Mouse (Mus musculus) hindbrain, postnatal 0 days (tissue): ENCODE measurements around the gene Ddx18. TPM values are rescaled to one million over a fixed set of nuclear protein-coding genes. Genes with fewer than 3 reads are reported as not detected.

Experiments
- ATAC-seq: fragments of 200-750 bp; cut with Nextera tagmentation; 2 replicates; pipeline ENCODE4 v1.8.0; 2017; ENCODE audit warnings: mild to moderate bottlenecking, moderate TSS enrichment, moderate library complexity
- DNase-seq: peaks from one replicate; pipeline ENCODE4 v3.0.0-alpha.2; 2015; ENCODE audit warnings: low spot score
- H3K27ac ChIP-seq: fragments of 300-500 bp; sonication (generic); 2 replicates; pipeline ENCODE4 v1.5.1; 2014; ENCODE audit warnings: mild to moderate bottlenecking
- H3K27me3 ChIP-seq: fragments of 300-500 bp; sonication (generic); 2 replicates; pipeline ENCODE4 v1.6.1; 2014; ENCODE audit warnings: low read length, mixed read lengths; ENCODE audit not compliant: insufficient read depth
- H3K36me3 ChIP-seq: fragments of 300-500 bp; sonication (generic); 2 replicates; pipeline ENCODE4 v1.6.1; 2014; ENCODE audit warnings: low read length, mixed read lengths; ENCODE audit not compliant: insufficient read depth
- H3K4me1 ChIP-seq: fragments of 300-500 bp; sonication (generic); 2 replicates; pipeline ENCODE4 v1.6.1; 2014; ENCODE audit warnings: antibody characterized with exemption, low read length, mixed read lengths; ENCODE audit not compliant: insufficient read depth
- H3K4me2 ChIP-seq: fragments of 300-500 bp; sonication (generic); 2 replicates; pipeline ENCODE4 v1.6.1; 2014; ENCODE audit warnings: low read depth, mild to moderate bottlenecking, low read length, moderate library complexity, mixed read lengths
- H3K4me3 ChIP-seq: fragments of 300-500 bp; sonication (generic); 2 replicates; pipeline ENCODE4 v1.5.1; 2014; ENCODE audit warnings: low read length
- H3K9ac ChIP-seq: fragments of 300-500 bp; sonication (generic); replicated peaks from 2 replicates; pipeline ENCODE4 v1.6.1; 2014; ENCODE audit warnings: mild to moderate bottlenecking, low read length, moderate library complexity, mixed read lengths
- H3K9me3 ChIP-seq: fragments of 300-500 bp; sonication (generic); 2 replicates; pipeline ENCODE4 v1.6.1; 2016; ENCODE audit warnings: low read length, mixed read lengths
- CTCF ChIP-seq: IDR thresholded peaks from 2 replicates; pipeline ENCODE4 v1.5.1; 2016; ENCODE audit warnings: antibody characterized with exemption, control low read depth, low read depth
- WGBS: fragments of 180-500 bp; shearing (Covaris S2); extraction: QIAGEN DNeasy Blood & Tissue Kit; methylation state at CpG from one replicate; pipeline ENCODE4 v1.1.7; 2014; 5-methylcytosine and 5-hydroxymethylcytosine counted together
- polyA plus RNA-seq: library from polyadenylated mRNA; unstranded; fragments of >200 nt; fragmentation: Nextera tagmentation; extraction: Ambion mirVana; gene quantifications from 2 replicates; pipeline ENCODE4 v1.2.1, GENCODE M21; 2015
- total RNA-seq: library from RNA; depleted of rRNA; stranded (reverse); fragments of >200 nt; gene quantifications from 2 replicates; pipeline ENCODE4 v1.2.3, GENCODE M21; 2014; rRNA removed

The Ddx18 gene
- total RNA-seq (39.9 and 41.8 TPM in 2 replicates), polyA plus RNA-seq (29.9 and 33.7 TPM in 2 replicates)

DNA sequence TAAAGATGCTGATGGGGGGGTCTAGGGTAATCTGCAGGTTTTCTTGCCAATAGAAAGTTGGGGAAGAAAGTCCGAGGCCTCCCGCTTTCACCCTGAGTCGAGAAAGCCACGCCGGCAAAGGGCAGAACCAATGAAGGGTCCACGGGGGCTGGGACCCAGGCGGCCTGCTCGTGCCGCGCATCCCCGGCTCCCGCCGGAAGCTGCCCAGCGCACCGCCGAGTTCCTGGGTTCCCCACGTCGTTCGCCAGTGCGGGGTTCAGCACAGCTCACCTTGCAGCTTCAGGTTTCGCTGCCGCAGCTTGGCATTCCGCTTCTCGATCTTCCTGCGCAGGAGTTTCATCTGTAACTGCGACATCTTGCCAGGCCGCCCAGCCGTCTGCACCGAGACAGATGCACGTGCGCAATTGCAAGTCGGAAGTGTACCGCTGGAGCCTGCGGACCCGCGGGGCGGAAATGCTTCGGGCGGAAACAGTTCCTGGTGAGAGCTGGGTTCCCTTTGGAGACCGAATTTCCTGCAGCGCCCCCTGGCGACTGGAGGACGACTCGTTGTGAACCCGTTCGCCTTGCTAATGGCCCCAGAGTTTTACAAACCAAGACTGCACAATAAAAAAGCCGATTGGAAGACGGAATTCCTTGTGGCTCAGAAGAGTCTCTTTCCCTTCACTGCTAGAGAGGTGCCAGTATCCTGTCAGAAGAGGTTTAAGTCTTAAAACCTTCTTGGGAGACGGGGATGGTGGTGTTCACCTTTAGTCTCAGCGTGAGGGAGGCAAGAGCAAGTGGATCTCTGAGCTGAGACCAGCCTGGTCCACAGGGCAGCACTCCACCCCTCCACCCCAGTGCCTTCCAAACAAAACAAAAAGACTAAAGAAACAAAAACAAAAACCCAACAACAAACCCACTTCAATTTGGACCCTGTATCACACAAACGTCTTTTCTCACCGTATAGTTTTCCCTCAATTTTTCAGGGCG lies at the start of gene Ddx18:
TSS of gene Ddx18 (minus strand) at position 469 of the 969 bp plus-strand sequence.
- peak; percentile 98 for DNase-seq
- Histone ChIP-seq H3K27me3 (no peaks in the 10 kb centered on the region), H3K9ac (peak within 1 kb of the TSS; percentile 70), H3K4me1 (no peaks in the 10 kb centered on the region), H3K4me3 (peak within 1 kb of the TSS; percentile 75), H3K27ac (peak within 1 kb of the TSS; percentile 68), H3K9me3 (no peaks in the 10 kb centered on the region), H3K36me3 (peaks cover 15% of the 10 kb centered on the region), H3K4me2 (peak within 1 kb of the TSS; percentile 70)
- peak; percentile 93 for TF ChIP-seq CTCF
- 6% methylated on average over 53 of the region's 53 CpGs for WGBS
- ATAC-seq = peak; percentile 98

DNA sequence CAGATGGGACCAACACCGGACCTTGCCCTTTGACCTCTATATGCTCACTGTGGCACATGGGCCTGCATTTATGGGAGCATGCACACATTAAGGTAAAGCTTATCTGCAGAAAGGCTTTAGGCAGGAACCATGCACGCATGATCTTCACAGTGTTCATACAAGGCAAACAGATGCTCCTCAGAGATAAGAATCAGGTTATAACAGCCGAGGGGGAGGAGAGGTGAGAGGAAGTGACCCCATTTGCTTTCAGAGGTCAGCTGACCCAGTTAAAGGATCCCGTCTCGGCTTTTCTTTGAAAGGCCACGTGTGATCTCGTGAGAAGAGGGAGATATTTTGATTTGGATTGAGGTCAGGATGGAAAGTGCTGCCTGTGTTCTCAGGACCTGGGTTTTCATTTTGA lies 40.2 kb upstream of the Ddx18 start:
- ATAC-seq = no peak
- 70% methylated on average over 7 of the region's 7 CpGs for WGBS
- Histone ChIP-seq H3K27ac (no peak overlapping the region), H3K4me1 (no peaks in the 10 kb centered on the region), H3K4me3 (no peak overlapping the region), H3K9me3 (no peaks in the 10 kb centered on the region), H3K9ac (no peak overlapping the region), H3K4me2 (no peak overlapping the region), H3K27me3 (no peaks in the 10 kb centered on the region), H3K36me3 (no peaks in the 10 kb centered on the region)
- DNase-seq = no peak
- TF ChIP-seq CTCF = no peak

DNA sequence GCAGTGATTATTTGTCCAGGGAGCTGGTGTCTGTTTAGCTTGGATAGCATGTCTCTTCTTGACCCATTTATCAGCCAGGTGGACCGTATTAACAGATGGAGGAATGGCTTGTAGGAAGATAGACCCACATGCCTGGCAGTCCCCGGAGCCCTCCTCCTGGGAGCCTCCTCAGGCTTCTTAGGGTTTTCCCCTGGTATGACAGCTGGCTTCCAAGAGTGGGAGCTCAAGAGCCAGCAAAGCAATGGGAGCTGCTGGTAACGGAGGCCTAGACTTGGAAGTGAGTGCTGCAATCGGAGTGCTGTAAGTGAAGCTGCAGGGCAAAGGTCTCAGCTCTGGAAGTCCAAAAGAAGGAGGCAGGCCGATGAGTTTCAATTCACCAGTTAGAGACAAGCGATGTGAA lies 37.3 kb upstream of the Ddx18 start:
- H3K27me3 ChIP-seq = no peaks in the 10 kb centered on the region
- peak; percentile 21 for DNase-seq
- H3K27ac ChIP-seq = no peak overlapping the region
- no peak overlapping the region for H3K4me3 ChIP-seq
- no peak for ATAC-seq
- no peak overlapping the region for H3K4me2 ChIP-seq
- WGBS = 53% methylated on average over 6 of the region's 6 CpGs
- H3K36me3 ChIP-seq = no peaks in the 10 kb centered on the region
- no peaks in the 10 kb centered on the region for H3K4me1 ChIP-seq
- no peaks in the 10 kb centered on the region for H3K9me3 ChIP-seq
- TF ChIP-seq CTCF = peak; percentile 37; the same call in 1 of the 2 replicates
- H3K9ac ChIP-seq = no peak overlapping the region

- H3K36me3 ChIP-seq = no peaks in the 10 kb centered on the region
- ATAC-seq (no peak), DNase-seq (no peak)
- no peaks in the 10 kb centered on the region for H3K27me3 ChIP-seq
- no peak for TF ChIP-seq CTCF
- no peak overlapping the region for H3K9ac ChIP-seq
- H3K4me1 ChIP-seq = no peaks in the 10 kb centered on the region
- H3K4me2 ChIP-seq = no peak overlapping the region
- 71% methylated on average over 6 of the region's 6 CpGs for WGBS
- H3K27ac ChIP-seq = no peak overlapping the region
- H3K4me3 ChIP-seq = no peak overlapping the region
- H3K9me3 ChIP-seq = no peaks in the 10 kb centered on the region
Measured at GRCm38 (mm10) chr1:121601893-121602292, 34.1 kb upstream of the Ddx18 start.

GRCm38 (mm10) chr1:121601084-121601483 lies 33.3 kb upstream of the Ddx18 start:
- peak; percentile 72 for TF ChIP-seq CTCF
- no peak overlapping the region for H3K4me3 ChIP-seq
- WGBS = 24% methylated on average over 1 of the region's 1 CpGs
- no peaks in the 10 kb centered on the region for H3K27me3 ChIP-seq
- no peak overlapping the region for H3K9ac ChIP-seq
- no peak overlapping the region for H3K4me2 ChIP-seq
- no peaks in the 10 kb centered on the region for H3K36me3 ChIP-seq
- ATAC-seq (no peak), DNase-seq (peak; percentile 81)
- no peaks in the 10 kb centered on the region for H3K9me3 ChIP-seq
- no peak overlapping the region for H3K27ac ChIP-seq
- no peaks in the 10 kb centered on the region for H3K4me1 ChIP-seq

- no peak for ATAC-seq
- Histone ChIP-seq H3K27me3 (no peaks in the 10 kb centered on the region), H3K4me1 (no peaks in the 10 kb centered on the region), H3K9ac (no peak overlapping the region), H3K36me3 (no peaks in the 10 kb centered on the region), H3K27ac (no peak overlapping the region), H3K4me2 (no peak overlapping the region), H3K4me3 (no peak overlapping the region), H3K9me3 (no peaks in the 10 kb centered on the region)
- WGBS = 69% methylated on average over 3 of the region's 3 CpGs
- no peak for DNase-seq
- no peak for TF ChIP-seq CTCF
Measured at GRCm38 (mm10) chr1:121598421-121598820, 30.6 kb upstream of the Ddx18 start.
